Mouse (Mus musculus) spleen, adult 2 months (tissue): ENCODE results near the gene 6430628N08Rik. TPM values are rescaled to one million over a fixed set of nuclear protein-coding genes. Genes with fewer than 3 reads are reported as not detected.

Source experiments
- DNase-seq, 2 experiments: peaks; one replicate each; pipeline versions ENCODE4 v3.0.0 to v3.0.0-alpha.2; 2012 to 2021; ENCODE audit warnings: low spot score in 2 of 2, low read depth in 1 of 2
- H3K27ac ChIP-seq: fragments of 200-500 bp; 2 replicates; pipeline ENCODE4 v1.5.1; 2012; ENCODE audit warnings: low read length, inconsistent platforms; ENCODE audit not compliant: insufficient read depth
- H3K27me3 ChIP-seq: fragments of 200-500 bp; 2 replicates; pipeline ENCODE4 v1.6.1; 2012; ENCODE audit warnings: mild to moderate bottlenecking, moderate library complexity, low read length, inconsistent platforms; ENCODE audit not compliant: control insufficient read depth, insufficient read depth
- H3K36me3 ChIP-seq: fragments of 200-500 bp; 2 replicates; pipeline ENCODE4 v1.6.1; 2012; ENCODE audit warnings: mild to moderate bottlenecking, low read length, inconsistent platforms; ENCODE audit not compliant: control insufficient read depth, insufficient read depth
- H3K4me1 ChIP-seq: fragments of 200-500 bp; 2 replicates; pipeline ENCODE4 v1.6.1; 2011; ENCODE audit warnings: inconsistent platforms; ENCODE audit not compliant: control insufficient read depth, insufficient read depth, insufficient read length
- H3K4me3 ChIP-seq: fragments of 200-500 bp; 2 replicates; pipeline ENCODE4 v1.5.1; 2011; ENCODE audit warnings: mild to moderate bottlenecking, inconsistent platforms; ENCODE audit not compliant: insufficient read depth, insufficient read length; ENCODE audit errors: extremely low read depth
- CTCF ChIP-seq: fragments of 200-500 bp; IDR thresholded peaks from 2 replicates; pipeline ENCODE4 v1.5.1; 2011; ENCODE audit warnings: mild to moderate bottlenecking, inconsistent platforms; ENCODE audit not compliant: insufficient read depth, insufficient read length, insufficient replicate concordance; ENCODE audit errors: extremely low read depth
- POLR2A ChIP-seq: fragments of 200-500 bp; IDR thresholded peaks from 2 replicates; pipeline ENCODE4 v1.6.1; 2011; ENCODE audit warnings: low read depth, low read length, inconsistent platforms
- WGBS: fragments of 180-500 bp; shearing (Covaris S2); methylation state at CpG from one replicate; pipeline ENCODE4 v1.1.7; 2018; 5-methylcytosine and 5-hydroxymethylcytosine counted together
- polyA plus RNA-seq: library from polyadenylated mRNA; depleted of rRNA; stranded (reverse); fragments of >200 nt; gene quantifications from 2 replicates; pipeline ENCODE4 v1.2.3, GENCODE M21; 2012

The 6430628N08Rik gene
- polyA plus RNA-seq, 1 experiment: not detected

GRCm38 (mm10) chr4:115884022-115884421, 6.4 kb upstream of the 6430628N08Rik start, which contains the start of gene Kncn:
Gene Kncn, plus strand, starts transcription at chr4:115884400.
- DNase-seq: no peak
- 77% methylated on average over 6 of the region's 6 CpGs for WGBS
- H3K27me3 ChIP-seq: no peaks in the 10 kb centered on the region
- no peaks in the 10 kb centered on the region for H3K36me3 ChIP-seq
- TF ChIP-seq CTCF: no peak
- TF ChIP-seq POLR2A: no peak
- no peak within 1 kb of the TSS for H3K27ac ChIP-seq
- H3K4me1 ChIP-seq: no peaks in the 10 kb centered on the region
- H3K4me3 ChIP-seq: no peak within 1 kb of the TSS

GRCm38 (mm10) chr4:115885846-115886245, 4.6 kb upstream of the 6430628N08Rik start:
- Histone ChIP-seq H3K27me3 (0 out of 2 replicates have a peak, but pooled peaks cover 5% of the 10 kb centered on the region), H3K27ac (no peak overlapping the region), H3K4me3 (no peak overlapping the region), H3K36me3 (no peaks in the 10 kb centered on the region), H3K4me1 (no peaks in the 10 kb centered on the region)
- no peak for TF ChIP-seq CTCF
- no peak for TF ChIP-seq POLR2A
- DNase-seq: no peak
- WGBS: 78% methylated on average over 3 of the region's 3 CpGs

GRCm38 (mm10) chr4:115886875-115887274, 3.6 kb upstream of the 6430628N08Rik start:
- 48% methylated on average over 1 of the region's 1 CpGs for WGBS
- H3K36me3 ChIP-seq: no peaks in the 10 kb centered on the region
- H3K4me1 ChIP-seq: no peaks in the 10 kb centered on the region
- 0 out of 2 replicates have a peak, but pooled peaks cover 5% of the 10 kb centered on the region for H3K27me3 ChIP-seq
- TF ChIP-seq POLR2A (no peak), CTCF (no peak)
- H3K27ac ChIP-seq: no peak overlapping the region
- H3K4me3 ChIP-seq: no peak overlapping the region
- no peak for DNase-seq

- no peak for DNase-seq
- H3K27me3 ChIP-seq: 0 out of 2 replicates have a peak, but pooled peaks cover 5% of the 10 kb centered on the region
- H3K36me3 ChIP-seq: no peaks in the 10 kb centered on the region
- no peak for TF ChIP-seq POLR2A
- TF ChIP-seq CTCF: no peak
- 23% methylated on average over 6 of the region's 6 CpGs for WGBS
- no peak overlapping the region for H3K4me3 ChIP-seq
- H3K27ac ChIP-seq: no peak overlapping the region
- no peaks in the 10 kb centered on the region for H3K4me1 ChIP-seq
Measured at GRCm38 (mm10) chr4:115890066-115890465, 399 bp upstream of the 6430628N08Rik start.

- WGBS: 52% methylated on average over 3 of the region's 3 CpGs
- Histone ChIP-seq H3K4me1 (no peaks in the 10 kb centered on the region; the same call in 1 of the 2 replicates), H3K4me3 (no peak overlapping the region), H3K36me3 (no peaks in the 10 kb centered on the region), H3K27me3 (peaks cover 10% of the 10 kb centered on the region), H3K27ac (no peak overlapping the region)
- no peak for DNase-seq
- TF ChIP-seq CTCF (no peak), POLR2A (no peak)
Measured at GRCm38 (mm10) chr4:115894281-115894680, 3.8 kb downstream of the 6430628N08Rik start.

GRCm38 (mm10) chr4:115897901-115898631, 7.6 kb downstream of the 6430628N08Rik start:
- H3K27me3 ChIP-seq: peaks cover 5% of the 10 kb centered on the region
- DNase-seq: no peak
- H3K36me3 ChIP-seq: no peaks in the 10 kb centered on the region
- H3K27ac ChIP-seq: no peak overlapping the region
- 4% methylated on average over 56 of the region's 56 CpGs for WGBS
- H3K4me1 ChIP-seq: no peaks in the 10 kb centered on the region; the same call in 1 of the 2 replicates
- no peak for TF ChIP-seq CTCF
- no peak for TF ChIP-seq POLR2A
- no peak overlapping the region for H3K4me3 ChIP-seq

GRCm38 (mm10) chr4:115902816-115903215, 12.4 kb downstream of the 6430628N08Rik start:
- H3K27me3 ChIP-seq: peaks cover 5% of the 10 kb centered on the region
- 24% methylated on average over 5 of the region's 5 CpGs for WGBS
- H3K36me3 ChIP-seq: no peaks in the 10 kb centered on the region
- H3K27ac ChIP-seq: no peak overlapping the region
- TF ChIP-seq POLR2A (no peak), CTCF (peak; percentile 49; the same call in 1 of the 2 replicates)
- DNase-seq: peak; percentile 12 to 65
- no peak overlapping the region for H3K4me3 ChIP-seq
- no peaks in the 10 kb centered on the region; the same call in 1 of the 2 replicates for H3K4me1 ChIP-seq
